Mouse (Mus musculus) hindbrain, postnatal 0 days (tissue): ENCODE measurements around the gene Lrrc74a. TPM values are rescaled to one million over a fixed set of nuclear protein-coding genes. Genes with fewer than 3 reads are reported as not detected.

Experiments
- ATAC-seq: fragments of 200-750 bp; cut with Nextera tagmentation; 2 replicates; pipeline ENCODE4 v1.8.0; 2017; ENCODE audit warnings: mild to moderate bottlenecking, moderate TSS enrichment, moderate library complexity
- DNase-seq: peaks from one replicate; pipeline ENCODE4 v3.0.0-alpha.2; 2015; ENCODE audit warnings: low spot score
- H3K27ac ChIP-seq: fragments of 300-500 bp; sonication (generic); 2 replicates; pipeline ENCODE4 v1.5.1; 2014; ENCODE audit warnings: mild to moderate bottlenecking
- H3K27me3 ChIP-seq: fragments of 300-500 bp; sonication (generic); 2 replicates; pipeline ENCODE4 v1.6.1; 2014; ENCODE audit warnings: low read length, mixed read lengths; ENCODE audit not compliant: insufficient read depth
- H3K36me3 ChIP-seq: fragments of 300-500 bp; sonication (generic); 2 replicates; pipeline ENCODE4 v1.6.1; 2014; ENCODE audit warnings: low read length, mixed read lengths; ENCODE audit not compliant: insufficient read depth
- H3K4me1 ChIP-seq: fragments of 300-500 bp; sonication (generic); 2 replicates; pipeline ENCODE4 v1.6.1; 2014; ENCODE audit warnings: antibody characterized with exemption, low read length, mixed read lengths; ENCODE audit not compliant: insufficient read depth
- H3K4me2 ChIP-seq: fragments of 300-500 bp; sonication (generic); 2 replicates; pipeline ENCODE4 v1.6.1; 2014; ENCODE audit warnings: low read depth, mild to moderate bottlenecking, low read length, moderate library complexity, mixed read lengths
- H3K4me3 ChIP-seq: fragments of 300-500 bp; sonication (generic); 2 replicates; pipeline ENCODE4 v1.5.1; 2014; ENCODE audit warnings: low read length
- H3K9ac ChIP-seq: fragments of 300-500 bp; sonication (generic); replicated peaks from 2 replicates; pipeline ENCODE4 v1.6.1; 2014; ENCODE audit warnings: mild to moderate bottlenecking, low read length, moderate library complexity, mixed read lengths
- H3K9me3 ChIP-seq: fragments of 300-500 bp; sonication (generic); 2 replicates; pipeline ENCODE4 v1.6.1; 2016; ENCODE audit warnings: low read length, mixed read lengths
- CTCF ChIP-seq: IDR thresholded peaks from 2 replicates; pipeline ENCODE4 v1.5.1; 2016; ENCODE audit warnings: antibody characterized with exemption, control low read depth, low read depth
- WGBS: fragments of 180-500 bp; shearing (Covaris S2); extraction: QIAGEN DNeasy Blood & Tissue Kit; methylation state at CpG from one replicate; pipeline ENCODE4 v1.1.7; 2014; 5-methylcytosine and 5-hydroxymethylcytosine counted together
- polyA plus RNA-seq: library from polyadenylated mRNA; unstranded; fragments of >200 nt; fragmentation: Nextera tagmentation; extraction: Ambion mirVana; gene quantifications from 2 replicates; pipeline ENCODE4 v1.2.1, GENCODE M21; 2015
- total RNA-seq: library from RNA; depleted of rRNA; stranded (reverse); fragments of >200 nt; gene quantifications from 2 replicates; pipeline ENCODE4 v1.2.3, GENCODE M21; 2014

Gene Lrrc74a
- total and polyA plus RNA-seq, 2 experiments from 2014 or later: not detected

GRCm38 (mm10) chr12:86770927-86771326 lies 36.8 kb downstream of the Lrrc74a start:
- no peak overlapping the region for H3K9ac ChIP-seq
- H3K36me3 ChIP-seq: no peaks in the 10 kb centered on the region
- H3K4me1 ChIP-seq: no peaks in the 10 kb centered on the region
- no peak overlapping the region for H3K4me3 ChIP-seq
- no peaks in the 10 kb centered on the region for H3K27me3 ChIP-seq
- H3K4me2 ChIP-seq: no peak overlapping the region
- DNase-seq (peak; percentile 5), ATAC-seq (no peak)
- no peak overlapping the region for H3K27ac ChIP-seq
- H3K9me3 ChIP-seq: no peaks in the 10 kb centered on the region
- TF ChIP-seq CTCF: no peak
- 4% methylated on average over 3 of the region's 3 CpGs for WGBS

GRCm38 (mm10) chr12:86771823-86772427 lies 37.8 kb downstream of the Lrrc74a start:
- DNase-seq (peak; percentile 97), ATAC-seq (peak; percentile 72)
- peak; percentile 95 for TF ChIP-seq CTCF
- no peak overlapping the region for H3K4me2 ChIP-seq
- peak overlapping the region; percentile 46 for H3K27ac ChIP-seq
- H3K9me3 ChIP-seq: no peaks in the 10 kb centered on the region
- no peaks in the 10 kb centered on the region for H3K4me1 ChIP-seq
- H3K27me3 ChIP-seq: no peaks in the 10 kb centered on the region
- WGBS: 12% methylated on average over 12 of the region's 12 CpGs
- no peaks in the 10 kb centered on the region for H3K36me3 ChIP-seq
- H3K9ac ChIP-seq: no peak overlapping the region
- H3K4me3 ChIP-seq: no peak overlapping the region

GRCm38 (mm10) chr12:86772551-86772950 lies 38.4 kb downstream of the Lrrc74a start:
- ATAC-seq (no peak), DNase-seq (peak; percentile 43)
- no peak overlapping the region for H3K4me3 ChIP-seq
- H3K9ac ChIP-seq: no peak overlapping the region
- peak overlapping the region; percentile 36; the same call in 1 of the 2 replicates for H3K27ac ChIP-seq
- no peak overlapping the region for H3K4me2 ChIP-seq
- no peak for TF ChIP-seq CTCF
- H3K4me1 ChIP-seq: no peaks in the 10 kb centered on the region
- H3K36me3 ChIP-seq: no peaks in the 10 kb centered on the region
- H3K9me3 ChIP-seq: no peaks in the 10 kb centered on the region
- 30% methylated on average over 3 of the region's 3 CpGs for WGBS
- no peaks in the 10 kb centered on the region for H3K27me3 ChIP-seq

GRCm38 (mm10) chr12:86775561-86776280 lies 41.6 kb downstream of the Lrrc74a start:
- Histone ChIP-seq H3K9ac (no peak overlapping the region), H3K27me3 (no peaks in the 10 kb centered on the region), H3K27ac (peak overlapping the region; percentile 32; the same call in 1 of the 2 replicates), H3K4me2 (no peak overlapping the region), H3K4me1 (no peaks in the 10 kb centered on the region), H3K36me3 (no peaks in the 10 kb centered on the region), H3K4me3 (no peak overlapping the region), H3K9me3 (no peaks in the 10 kb centered on the region)
- ATAC-seq (no peak), DNase-seq (peak; percentile 30)
- no peak for TF ChIP-seq CTCF
- WGBS: 55% methylated on average over 7 of the region's 7 CpGs

GRCm38 (mm10) chr12:86776341-86776860 lies 42.2 kb downstream of the Lrrc74a start:
- Histone ChIP-seq H3K27me3 (no peaks in the 10 kb centered on the region), H3K4me2 (no peak overlapping the region), H3K9ac (no peak overlapping the region), H3K9me3 (no peaks in the 10 kb centered on the region), H3K27ac (no peak overlapping the region), H3K36me3 (no peaks in the 10 kb centered on the region), H3K4me1 (no peaks in the 10 kb centered on the region), H3K4me3 (no peak overlapping the region)
- no peak for TF ChIP-seq CTCF
- DNase-seq: no peak
- no peak for ATAC-seq
- 87% methylated on average over 7 of the region's 7 CpGs for WGBS

- WGBS: 94% methylated on average over 4 of the region's 4 CpGs
Measured at GRCm38 (mm10) chr12:86778531-86778930, 44.4 kb downstream of the Lrrc74a start.

More at GRCm38 (mm10) chr12:86778531-86778930, 44.4 kb downstream of the Lrrc74a start:
- Histone ChIP-seq H3K27me3 (no peaks in the 10 kb centered on the region), H3K9me3 (no peaks in the 10 kb centered on the region), H3K4me3 (no peak overlapping the region), H3K27ac (no peak overlapping the region), H3K4me1 (no peaks in the 10 kb centered on the region), H3K36me3 (no peaks in the 10 kb centered on the region), H3K9ac (no peak overlapping the region), H3K4me2 (no peak overlapping the region)
- ATAC-seq (no peak), DNase-seq (no peak)
- TF ChIP-seq CTCF: no peak
